Mouse (Mus musculus) testis, adult 2 months (tissue): ENCODE measurements at regions not wholly inside any gene's neighbourhood (a gene's known extent, or its start where the extent isn't known, plus 50 kb on each side); places are given as distances from the start of the nearest gene placed in this dataset.

Experiments used
- H3K27ac ChIP-seq: fragments of 200-500 bp; 2 replicates; pipeline ENCODE4 v1.5.1; 2012; ENCODE audit warnings: low read depth, low read length; ENCODE audit not compliant: control insufficient read depth, insufficient read depth
- H3K27me3 ChIP-seq: fragments of 200-500 bp; 2 replicates; pipeline ENCODE4 v1.6.1; 2012; ENCODE audit warnings: mild to moderate bottlenecking, low read length, moderate library complexity; ENCODE audit not compliant: control insufficient read depth, insufficient read depth
- H3K36me3 ChIP-seq: fragments of 200-500 bp; 2 replicates; pipeline ENCODE4 v1.6.1; 2012; ENCODE audit warnings: mild to moderate bottlenecking, low read length; ENCODE audit not compliant: control insufficient read depth, insufficient read depth
- H3K4me1 ChIP-seq: fragments of 200-500 bp; 2 replicates; pipeline ENCODE4 v1.6.1; 2012; ENCODE audit warnings: low read length; ENCODE audit not compliant: control insufficient read depth, insufficient read depth
- H3K4me3 ChIP-seq: fragments of 200-500 bp; 2 replicates; pipeline ENCODE4 v1.5.1; 2012; ENCODE audit warnings: low read depth, mild to moderate bottlenecking, low read length, moderate library complexity, mixed read lengths; ENCODE audit not compliant: control insufficient read depth
- CTCF ChIP-seq: fragments of 200-500 bp; IDR thresholded peaks from 2 replicates; pipeline ENCODE4 v1.5.1; 2012; ENCODE audit warnings: low read depth, mild to moderate bottlenecking, inconsistent platforms, low read length, moderate library complexity; ENCODE audit not compliant: control insufficient read depth, insufficient read depth, insufficient replicate concordance
- POLR2A ChIP-seq: fragments of 200-500 bp; IDR thresholded peaks from 2 replicates; pipeline ENCODE4 v1.6.1; 2012; ENCODE audit warnings: low read depth, mild to moderate bottlenecking, inconsistent platforms, low read length, moderate library complexity; ENCODE audit not compliant: control insufficient read depth

DNA sequence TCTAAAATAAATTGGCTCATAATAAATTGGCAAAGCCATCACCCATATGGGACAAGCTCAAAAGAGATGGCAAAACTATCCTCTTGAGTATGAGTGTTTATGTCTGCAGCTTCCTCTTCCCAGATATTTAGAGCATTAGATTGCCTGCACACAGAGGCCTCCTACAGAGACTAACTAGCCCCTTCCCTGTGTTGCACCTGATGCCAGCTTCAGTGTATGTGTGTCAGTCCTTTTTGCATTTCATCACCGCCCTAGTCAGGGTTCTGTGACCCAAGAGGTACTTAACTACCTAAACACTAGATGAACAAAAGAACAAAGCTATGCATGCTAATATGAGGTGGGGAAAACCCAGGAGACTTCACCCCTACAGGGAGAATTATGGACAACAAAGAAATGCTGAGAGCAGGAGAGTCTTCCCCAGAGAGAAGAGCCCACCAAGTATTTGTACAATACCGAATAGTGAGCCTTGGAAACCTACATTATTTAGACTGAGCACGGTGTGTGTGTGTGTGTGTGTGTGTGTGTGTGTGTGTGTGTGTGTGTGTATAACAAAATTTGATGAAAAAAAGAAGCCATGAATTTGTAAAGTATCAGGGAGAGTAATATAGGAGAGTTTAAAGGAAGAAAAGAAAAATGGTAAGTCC lies 62.5 kb downstream of the Speer2 start:
- no peaks in the 10 kb centered on the region for H3K27me3 ChIP-seq
- H3K36me3 ChIP-seq = no peaks in the 10 kb centered on the region
- H3K4me1 ChIP-seq = 0 out of 2 replicates have a peak, but pooled peaks cover 2% of the 10 kb centered on the region
- peak overlapping the region; percentile 50; the same call in 1 of the 2 replicates for H3K4me3 ChIP-seq
- H3K27ac ChIP-seq = no peak overlapping the region
- no peak for TF ChIP-seq POLR2A
- no peak for TF ChIP-seq CTCF

DNA sequence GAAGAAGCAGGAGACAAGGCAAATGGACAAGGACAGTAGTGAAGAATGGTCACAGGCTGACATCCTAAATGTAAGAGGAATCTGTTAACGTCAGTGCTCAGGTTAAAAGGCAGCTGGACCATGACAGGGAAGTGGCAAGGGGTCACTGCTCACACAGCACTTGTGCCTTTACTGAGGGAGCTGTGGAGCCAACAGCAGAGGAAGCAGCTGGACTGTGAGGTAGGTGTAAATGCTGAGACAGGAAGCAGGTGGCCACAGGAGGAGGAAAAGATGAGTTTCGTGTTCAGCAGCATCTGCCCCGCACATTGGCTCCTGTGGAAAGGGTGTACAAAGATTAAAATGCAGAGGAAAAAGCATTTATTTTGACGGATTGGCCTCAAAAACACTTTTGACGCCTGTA lies 67.2 kb downstream of the Speer2 start:
- no peak overlapping the region for H3K27ac ChIP-seq
- H3K4me3 ChIP-seq = no peak overlapping the region
- TF ChIP-seq POLR2A (no peak), CTCF (no peak)

DNA sequence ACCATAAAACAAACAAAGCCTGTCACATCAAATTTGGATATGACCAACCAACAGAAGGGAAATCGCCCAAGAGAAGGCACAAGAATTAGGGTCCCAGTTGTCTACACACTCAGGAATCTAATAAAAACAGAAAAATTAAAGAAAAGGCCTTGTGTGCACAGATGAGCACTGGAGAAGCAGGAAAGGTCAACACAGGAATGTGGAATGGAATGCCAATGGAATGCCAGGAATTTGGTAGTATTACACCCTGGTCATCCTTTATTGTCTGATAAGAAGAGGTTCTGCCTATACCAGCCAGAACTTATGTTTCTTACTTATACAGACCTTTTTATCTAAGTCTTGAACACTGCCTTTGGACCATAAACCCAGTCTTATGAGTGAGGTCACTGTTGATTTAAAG lies 72.9 kb downstream of the Speer2 start:
- no peak for TF ChIP-seq POLR2A
- no peak for TF ChIP-seq CTCF
- Histone ChIP-seq H3K27me3 (no peaks in the 10 kb centered on the region), H3K4me3 (no peak overlapping the region), H3K36me3 (no peaks in the 10 kb centered on the region), H3K27ac (no peak overlapping the region), H3K4me1 (no peaks in the 10 kb centered on the region)

More for the DNA sequence above, 67.2 kb downstream of the Speer2 start:
- H3K27me3 ChIP-seq = no peaks in the 10 kb centered on the region
- 0 out of 2 replicates have a peak, but pooled peaks cover 2% of the 10 kb centered on the region for H3K4me1 ChIP-seq
- no peaks in the 10 kb centered on the region for H3K36me3 ChIP-seq

DNA sequence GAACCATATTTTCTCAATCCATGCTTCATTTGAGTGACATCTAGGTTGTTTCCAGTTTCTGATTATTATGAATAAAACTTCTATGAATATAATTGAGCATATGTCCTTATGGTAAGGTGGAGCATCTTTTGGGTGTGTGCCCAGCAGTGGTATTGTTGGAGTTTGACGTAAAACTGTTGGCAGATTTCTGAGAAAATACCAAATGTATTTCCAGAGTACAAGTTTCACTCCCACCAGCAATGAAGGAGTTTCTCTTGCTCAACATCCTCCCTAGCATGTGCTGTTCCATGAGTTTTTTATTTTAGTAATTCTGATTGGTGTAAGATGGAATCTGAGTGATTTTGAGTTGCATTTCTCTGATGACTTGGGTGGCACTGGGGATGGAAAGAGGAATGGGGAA lies 92.8 kb downstream of the Speer2 start:
- Histone ChIP-seq H3K27ac (no peak overlapping the region), H3K36me3 (no peaks in the 10 kb centered on the region), H3K27me3 (no peaks in the 10 kb centered on the region), H3K4me3 (no peak overlapping the region), H3K4me1 (no peaks in the 10 kb centered on the region)
- TF ChIP-seq POLR2A = no peak
- TF ChIP-seq CTCF = no peak
